Comparison of ENCODE assay signal across 14 mouse cellular contexts in the genomic region with DNA sequence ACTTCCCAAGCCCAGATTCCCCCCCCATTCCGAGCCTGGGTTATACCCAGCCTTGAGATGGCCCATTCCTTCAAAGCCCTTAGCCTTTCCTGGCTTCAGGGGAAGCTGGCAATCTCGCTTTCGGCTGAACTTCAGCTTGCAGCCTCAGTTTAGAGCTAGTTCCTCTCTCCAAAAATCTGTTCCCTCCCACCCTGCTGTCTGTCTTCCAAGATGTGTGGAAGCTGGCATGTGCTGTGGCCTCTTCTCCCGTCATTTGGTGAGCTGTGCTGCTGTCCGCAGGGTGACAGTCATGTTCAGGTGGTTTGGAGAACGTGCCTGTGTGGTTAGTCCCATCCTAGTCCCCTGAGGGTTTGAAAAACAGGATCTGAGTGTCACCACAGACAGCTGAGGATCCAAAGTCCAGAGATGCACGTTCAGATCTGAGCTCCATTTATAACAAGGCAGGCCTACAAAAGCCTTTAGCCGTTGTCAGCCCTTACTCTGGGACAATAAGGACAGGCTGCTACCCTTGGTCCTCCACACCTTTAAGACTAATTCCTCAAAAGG. TPM values are rescaled to one million over a fixed set of nuclear protein-coding genes. Genes with fewer than 3 reads are reported as not detected.
"Had no signal": no experiment of that assay in that cellular context is flagged by ENCODE, and none has a peak within 500 bp of the region (broad histone marks: within the 10 kb centered on the region; RNA-seq: fewer than 3 reads in every experiment).

No protein-coding gene starts in this region.

- H3K4me3 ChIP-seq: limb, embryonic 15.5 days; liver, embryonic 15.5 days; lung, embryonic 15.5 days; neural tube, embryonic 13.5 days had no signal

- H3K27me3 ChIP-seq: limb, embryonic 15.5 days; lung, embryonic 15.5 days had no signal

- DNase-seq: kidney, adult 11 months; kidney, adult 9 months; kidney, postnatal 36 days; lung, postnatal 14 days; right cerebral cortex, postnatal 14 days; thymus, postnatal 25 days had no signal

- H3K9me3 ChIP-seq: limb, embryonic 15.5 days; liver, embryonic 15.5 days; lung, embryonic 15.5 days; neural tube, embryonic 13.5 days had no signal

- ATAC-seq: midbrain, embryonic 16.5 days had no signal

- H3K9ac ChIP-seq: limb, embryonic 15.5 days; liver, embryonic 15.5 days; lung, embryonic 15.5 days; neural tube, embryonic 13.5 days had no signal

- H3K36me3 ChIP-seq: limb, embryonic 15.5 days; liver, embryonic 15.5 days; lung, embryonic 15.5 days; neural tube, embryonic 13.5 days had no signal

- H3K27ac ChIP-seq: kidney, postnatal 0 days; limb, embryonic 15.5 days; liver, embryonic 15.5 days; lung, embryonic 15.5 days; neural tube, embryonic 13.5 days; stomach, postnatal 0 days had no signal

- H3K4me2 ChIP-seq: limb, embryonic 15.5 days; liver, embryonic 15.5 days; lung, embryonic 15.5 days; neural tube, embryonic 13.5 days had no signal

RNA-seq across cellular contexts. Expression of a gene that starts 14.8 kb away (rescaled TPM):
- total RNA-seq: megakaryocyte-erythroid progenitor cell, adult 5-6 weeks had no signal

RNA-seq across cellular contexts. Expression of a gene that starts 27.0 kb away (rescaled TPM):
- total RNA-seq: megakaryocyte-erythroid progenitor cell, adult 5-6 weeks had no signal

RNA-seq across cellular contexts. Expression of a gene that starts 42.1 kb away (rescaled TPM):
- total RNA-seq: megakaryocyte-erythroid progenitor cell, adult 5-6 weeks had no signal
